Mouse (Mus musculus) cerebellum, adult 2 months (tissue): ENCODE measurements at regions not wholly inside any gene's neighbourhood (a gene's known extent, or its start where the extent isn't known, plus 50 kb on each side); places are given as distances from the start of the nearest gene placed in this dataset.

Experiments
- CTCF ChIP-seq: fragments of 200-500 bp; IDR thresholded peaks from 2 replicates; pipeline ENCODE4 v1.5.1; 2011; ENCODE audit warnings: low read depth, mild to moderate bottlenecking, control low read depth, low read length, moderate library complexity, borderline replicate concordance; ENCODE audit not compliant: insufficient read depth
- POLR2A ChIP-seq: fragments of 200-500 bp; IDR thresholded peaks from 2 replicates; pipeline ENCODE4 v1.6.1; 2011; ENCODE audit warnings: low read length, control low read depth, borderline replicate concordance; ENCODE audit not compliant: insufficient read depth

- no peak for TF ChIP-seq CTCF
- no peak for TF ChIP-seq POLR2A
These were observed 79.4 kb upstream of the Rap1b start for GRCm38 (mm10) chr10:117925186-117925585.
